Mouse (Mus musculus): ENCODE measurements around the gene Pdgfb. TPM values are rescaled to one million over a fixed set of nuclear protein-coding genes. Genes with fewer than 3 reads are reported as not detected.

The Pdgfb gene
- 1.6 and 2.2 TPM in 2 replicates for polyA plus RNA-seq (2016; fragmentation: Nextera tagmentation; extraction: Ambion mirVana)

- peaks cover 41% of the 10 kb centered on the region for H3K4me1 ChIP-seq
- peak within 1 kb of the TSS; percentile 58 for H3K4me3 ChIP-seq
- ATAC-seq, result no peak
- peak within 1 kb of the TSS; percentile 79 for H3K4me2 ChIP-seq
- peak within 1 kb of the TSS; percentile 64 for H3K9ac ChIP-seq
- no peaks in the 10 kb centered on the region for H3K36me3 ChIP-seq
- H3K27me3 ChIP-seq (replicated peaks), result peaks cover 76% of the 10 kb centered on the region
- H3K27ac ChIP-seq, result peak within 1 kb of the TSS; percentile 30; the same call in 1 of the 2 replicates
- H3K9me3 ChIP-seq (replicated peaks), result no peaks in the 10 kb centered on the region
- under 1% methylated on average over 59 of the region's 60 CpGs for WGBS (ENCODE audit: insufficient replicate concordance)
Observed at GRCm38 (mm10) chr15:80014321-80015210, at the start of gene Pdgfb. Gene Pdgfb, minus strand, starts transcription at chr15:80014977.

GRCm38 (mm10) chr15:80062821-80063220 is 48.0 kb upstream of the Pdgfb start:
- Histone ChIP-seq H3K27ac (no peak overlapping the region), H3K4me2 (no peak overlapping the region), H3K36me3 (no peaks in the 10 kb centered on the region), H3K9ac (no peak overlapping the region), H3K9me3 (replicated peaks) (no peaks in the 10 kb centered on the region), H3K4me3 (no peak overlapping the region), H3K27me3 (replicated peaks) (peaks cover 28% of the 10 kb centered on the region; the same call in 1 of the 2 replicates), H3K4me1 (peaks cover 5% of the 10 kb centered on the region; the same call in 1 of the 2 replicates)
- ATAC-seq, result no peak
- WGBS (ENCODE audit: insufficient replicate concordance), result 45% methylated on average over 5 of the region's 5 CpGs

- Histone ChIP-seq H3K9ac (no peak overlapping the region), H3K27ac (no peak overlapping the region), H3K27me3 (replicated peaks) (peaks cover 25% of the 10 kb centered on the region; the same call in 1 of the 2 replicates), H3K9me3 (replicated peaks) (no peaks in the 10 kb centered on the region), H3K36me3 (no peaks in the 10 kb centered on the region), H3K4me1 (peaks cover 1% of the 10 kb centered on the region; the same call in 1 of the 2 replicates), H3K4me3 (no peak overlapping the region), H3K4me2 (no peak overlapping the region)
- ATAC-seq, result no peak
- 66% methylated on average over 8 of the region's 9 CpGs for WGBS (ENCODE audit: insufficient replicate concordance)
Observed at GRCm38 (mm10) chr15:80062339-80062738, 47.6 kb upstream of the Pdgfb start.

- no peak for ATAC-seq
- Histone ChIP-seq H3K27me3 (replicated peaks) (peaks cover 21% of the 10 kb centered on the region; the same call in 1 of the 2 replicates), H3K36me3 (no peaks in the 10 kb centered on the region), H3K4me1 (no peaks in the 10 kb centered on the region), H3K27ac (no peak overlapping the region), H3K4me3 (no peak overlapping the region), H3K4me2 (no peak overlapping the region), H3K9me3 (replicated peaks) (no peaks in the 10 kb centered on the region), H3K9ac (no peak overlapping the region)
- WGBS (ENCODE audit: insufficient replicate concordance), result 89% methylated on average over 4 of the region's 4 CpGs
Observed at GRCm38 (mm10) chr15:80061071-80061550, 46.3 kb upstream of the Pdgfb start.

- peaks cover 21% of the 10 kb centered on the region; the same call in 1 of the 2 replicates for H3K27me3 ChIP-seq (replicated peaks)
- WGBS (ENCODE audit: insufficient replicate concordance), result 78% methylated on average over 8 of the region's 8 CpGs
- H3K4me3 ChIP-seq, result no peak overlapping the region
- H3K4me1 ChIP-seq, result no peaks in the 10 kb centered on the region
- H3K27ac ChIP-seq, result no peak overlapping the region
- H3K9me3 ChIP-seq (replicated peaks), result no peaks in the 10 kb centered on the region
- no peaks in the 10 kb centered on the region for H3K36me3 ChIP-seq
- no peak overlapping the region for H3K4me2 ChIP-seq
- no peak overlapping the region for H3K9ac ChIP-seq
- ATAC-seq, result no peak
Observed at GRCm38 (mm10) chr15:80060356-80061070, 45.7 kb upstream of the Pdgfb start.

GRCm38 (mm10) chr15:80059606-80060005 is 44.8 kb upstream of the Pdgfb start:
- no peaks in the 10 kb centered on the region for H3K9me3 ChIP-seq (replicated peaks)
- no peak overlapping the region for H3K4me3 ChIP-seq
- no peak overlapping the region for H3K27ac ChIP-seq
- no peaks in the 10 kb centered on the region for H3K4me1 ChIP-seq
- ATAC-seq, result 0 out of 2 replicates have a peak, but pooled peaks have one; percentile 9
- peaks cover 16% of the 10 kb centered on the region; the same call in 1 of the 2 replicates for H3K27me3 ChIP-seq (replicated peaks)
- no peaks in the 10 kb centered on the region for H3K36me3 ChIP-seq
- no peak overlapping the region for H3K9ac ChIP-seq
- 73% methylated on average over 7 of the region's 7 CpGs for WGBS (ENCODE audit: insufficient replicate concordance)
- 0 out of 2 replicates have a peak overlapping the region, but pooled peaks have one; percentile 2 for H3K4me2 ChIP-seq

- Histone ChIP-seq H3K4me3 (no peak overlapping the region), H3K4me1 (peaks cover 10% of the 10 kb centered on the region), H3K36me3 (no peaks in the 10 kb centered on the region), H3K27me3 (replicated peaks) (0 out of 2 replicates have a peak, but pooled peaks cover 7% of the 10 kb centered on the region), H3K27ac (no peak overlapping the region), H3K4me2 (no peak overlapping the region), H3K9me3 (replicated peaks) (no peaks in the 10 kb centered on the region), H3K9ac (no peak overlapping the region)
- no peak for ATAC-seq
- 74% methylated on average over 7 of the region's 7 CpGs for WGBS (ENCODE audit: insufficient replicate concordance)
Observed at GRCm38 (mm10) chr15:80058151-80058550, 43.4 kb upstream of the Pdgfb start.

GRCm38 (mm10) chr15:80054034-80054710 is 39.4 kb upstream of the Pdgfb start:
- no peaks in the 10 kb centered on the region for H3K36me3 ChIP-seq
- no peak overlapping the region for H3K9ac ChIP-seq
- H3K27ac ChIP-seq, result no peak overlapping the region
- ATAC-seq, result peak; percentile 57
- H3K4me3 ChIP-seq, result no peak overlapping the region
- H3K9me3 ChIP-seq (replicated peaks), result no peaks in the 10 kb centered on the region
- peaks cover 5% of the 10 kb centered on the region; the same call in 1 of the 2 replicates for H3K27me3 ChIP-seq (replicated peaks)
- no peak overlapping the region for H3K4me2 ChIP-seq
- H3K4me1 ChIP-seq, result peaks cover 23% of the 10 kb centered on the region
- WGBS (ENCODE audit: insufficient replicate concordance), result 47% methylated on average over 7 of the region's 7 CpGs

- Histone ChIP-seq H3K4me3 (no peak overlapping the region), H3K27me3 (replicated peaks) (peaks cover 5% of the 10 kb centered on the region; the same call in 1 of the 2 replicates), H3K9ac (no peak overlapping the region), H3K4me1 (peaks cover 29% of the 10 kb centered on the region), H3K36me3 (no peaks in the 10 kb centered on the region), H3K9me3 (replicated peaks) (no peaks in the 10 kb centered on the region), H3K4me2 (no peak overlapping the region), H3K27ac (no peak overlapping the region)
- 57% methylated on average over 8 of the region's 8 CpGs for WGBS (ENCODE audit: insufficient replicate concordance)
- no peak for ATAC-seq
Observed at GRCm38 (mm10) chr15:80053381-80054033, 38.7 kb upstream of the Pdgfb start.

- Histone ChIP-seq H3K27ac (no peak overlapping the region), H3K9ac (no peak overlapping the region), H3K36me3 (no peaks in the 10 kb centered on the region), H3K4me1 (peaks cover 44% of the 10 kb centered on the region), H3K27me3 (replicated peaks) (peaks cover 17% of the 10 kb centered on the region), H3K9me3 (replicated peaks) (no peaks in the 10 kb centered on the region), H3K4me2 (no peak overlapping the region), H3K4me3 (no peak overlapping the region)
- no peak for ATAC-seq
- 48% methylated on average over 9 of the region's 9 CpGs for WGBS (ENCODE audit: insufficient replicate concordance)
Observed at GRCm38 (mm10) chr15:80051782-80052181, 37.0 kb upstream of the Pdgfb start.

Measured in liver, embryonic 12.5 days (tissue).